ENCODE assay signal across 15 mouse cellular contexts in genomic region chr8:118439857-118440256, GRCm38 (mm10).
DNase-seq lines count a peak whose midpoint lies in the region; ATAC-seq lines count a peak whose summit lies in the region.
"Had no signal": no experiment of that assay in that cellular context is flagged by ENCODE, and none has a peak within 500 bp of the region (broad histone marks: within the 10 kb centered on the region; RNA-seq: fewer than 3 reads in every experiment).

No protein-coding gene starts in this region.

- no peaks in the 10 kb centered on the region for H3K27me3 ChIP-seq in forebrain, embryonic 14.5 days (replicated peaks; ENCODE audit: control insufficient read depth, insufficient read depth, low read length)
- no peaks in the 10 kb centered on the region for H3K27me3 ChIP-seq in forebrain, embryonic 16.5 days (replicated peaks; ENCODE audit: control insufficient read depth, insufficient read depth, low read length)
- no peaks in the 10 kb centered on the region for H3K27me3 ChIP-seq in midbrain, embryonic 14.5 days (ENCODE audit: control insufficient read depth, insufficient read depth, low read length)
- H3K27me3 ChIP-seq: embryonic facial prominence, embryonic 12.5 days; limb, embryonic 12.5 days; liver, embryonic 15.5 days had no signal

- no peak overlapping the region for H3K4me3 ChIP-seq in forebrain, embryonic 14.5 days (ENCODE audit: low read depth, low read length)
- no peak overlapping the region for H3K4me3 ChIP-seq in forebrain, embryonic 16.5 days (replicated peaks; ENCODE audit: low read length)
- no peak overlapping the region for H3K4me3 ChIP-seq in midbrain, embryonic 14.5 days (replicated peaks; ENCODE audit: low read depth, low read length)
- H3K4me3 ChIP-seq: embryonic facial prominence, embryonic 12.5 days; limb, embryonic 12.5 days; liver, embryonic 15.5 days had no signal

- intact Hi-C loops in heart, postnatal 36 days (cut with DNase I), result loop anchor here (5.0 kb wide), 1 partner anchor 77 kb away; no protein-coding TSS in a partner anchor

- no peaks in the 10 kb centered on the region for H3K9me3 ChIP-seq in forebrain, embryonic 14.5 days (replicated peaks; ENCODE audit: control insufficient read depth, low read length)
- H3K9me3 ChIP-seq in forebrain, embryonic 16.5 days (ENCODE audit: control insufficient read depth, low read length), result no peaks in the 10 kb centered on the region
- no peaks in the 10 kb centered on the region for H3K9me3 ChIP-seq in midbrain, embryonic 14.5 days (ENCODE audit: control insufficient read depth, low read length)
- H3K9me3 ChIP-seq: embryonic facial prominence, embryonic 12.5 days; limb, embryonic 12.5 days had no signal

- no peaks in the 10 kb centered on the region for H3K36me3 ChIP-seq in forebrain, embryonic 14.5 days (ENCODE audit: control insufficient read depth, insufficient read depth, low read length)
- H3K36me3 ChIP-seq in forebrain, embryonic 16.5 days (ENCODE audit: control insufficient read depth, insufficient read depth), result no peaks in the 10 kb centered on the region
- H3K36me3 ChIP-seq in midbrain, embryonic 14.5 days (ENCODE audit: control insufficient read depth, insufficient read depth, low read length), result no peaks in the 10 kb centered on the region
- H3K36me3 ChIP-seq: embryonic facial prominence, embryonic 12.5 days; limb, embryonic 12.5 days; liver, embryonic 15.5 days had no signal

- no peak for ATAC-seq in forebrain, embryonic 14.5 days
- ATAC-seq in forebrain, embryonic 16.5 days, result no peak
- ATAC-seq in midbrain, embryonic 14.5 days (ENCODE audit: low FRiP score, low TSS enrichment), result no peak
- no peak for ATAC-seq in activated CD4-positive, CD25-positive, alpha-beta regulatory T cell, adult 4 months

- DNase-seq in forebrain, embryonic 14.5 days (ENCODE audit: low spot score), result peak; percentile 62
- peak; percentile 7 for DNase-seq in lung, postnatal 10 days
- no peak for DNase-seq in lung, postnatal 36 days
- peak; percentile 41 to 42 for DNase-seq in heart, postnatal 36 days
- DNase-seq in midbrain, embryonic 14.5 days, result peak; percentile 53
- no peak for DNase-seq in embryo, embryonic 10 days (ENCODE audit: low spot score)
- DNase-seq: adrenal gland, postnatal 10 days; kidney, adult 11 months; kidney, postnatal 36 days had no signal

- H3K4me2 ChIP-seq in forebrain, embryonic 14.5 days (ENCODE audit: low read length), result no peak overlapping the region
- H3K4me2 ChIP-seq in forebrain, embryonic 16.5 days (ENCODE audit: low read length), result no peak overlapping the region
- no peak overlapping the region for H3K4me2 ChIP-seq in midbrain, embryonic 14.5 days (ENCODE audit: low read length)
- H3K4me2 ChIP-seq: embryonic facial prominence, embryonic 12.5 days; limb, embryonic 12.5 days; liver, embryonic 15.5 days had no signal

- peaks cover 14% of the 10 kb centered on the region for H3K4me1 ChIP-seq in forebrain, embryonic 14.5 days (ENCODE audit: control insufficient read depth, insufficient read depth, low read length)
- peaks cover 21% of the 10 kb centered on the region for H3K4me1 ChIP-seq in forebrain, embryonic 16.5 days (replicated peaks; ENCODE audit: control insufficient read depth, insufficient read depth, low read length)
- peaks cover 11% of the 10 kb centered on the region; the same call in 1 of the 2 replicates for H3K4me1 ChIP-seq in midbrain, embryonic 14.5 days (ENCODE audit: control insufficient read depth, insufficient read depth, low read length)
- H3K4me1 ChIP-seq: embryonic facial prominence, embryonic 12.5 days; limb, embryonic 12.5 days; liver, embryonic 15.5 days had no signal

- H3K9ac ChIP-seq in forebrain, embryonic 14.5 days (ENCODE audit: low read length), result no peak overlapping the region
- H3K9ac ChIP-seq in forebrain, embryonic 16.5 days (replicated peaks; ENCODE audit: low read depth, low read length), result no peak overlapping the region
- no peak overlapping the region for H3K9ac ChIP-seq in midbrain, embryonic 14.5 days (replicated peaks; ENCODE audit: low read length)
- H3K9ac ChIP-seq: embryonic facial prominence, embryonic 12.5 days; limb, embryonic 12.5 days; liver, embryonic 15.5 days had no signal

- WGBS in forebrain, embryonic 14.5 days, result 34% methylated on average over 5 of the region's 5 CpGs
- 31% methylated on average over 5 of the region's 5 CpGs for WGBS in forebrain, embryonic 16.5 days
- 26% methylated on average over 5 of the region's 5 CpGs for WGBS in midbrain, embryonic 14.5 days

- H3K27ac ChIP-seq in forebrain, embryonic 14.5 days (ENCODE audit: low read depth, low read length), result no peak overlapping the region
- H3K27ac ChIP-seq in forebrain, embryonic 16.5 days (ENCODE audit: low read length), result no peak overlapping the region
- no peak overlapping the region for H3K27ac ChIP-seq in midbrain, embryonic 14.5 days (replicated peaks; ENCODE audit: low read depth, low read length)
- H3K27ac ChIP-seq: embryonic facial prominence, embryonic 12.5 days; limb, embryonic 12.5 days; liver, embryonic 15.5 days; macrophage had no signal

Comparison
In these comparisons a context has a peak if more than half of its experiments do, and no peak if none do; other contexts are left out.
1. DNase-seq: peak in forebrain, embryonic 14.5 days (single experiment), lung, postnatal 10 days (single experiment), heart, postnatal 36 days (2 of 2) and midbrain, embryonic 14.5 days (single experiment); none in lung, postnatal 36 days (single experiment) and embryo, embryonic 10 days (single experiment).